Mouse (Mus musculus) monocyte, adult 2 months (primary cell): ENCODE measurements around the gene Pax3.

Experiments used
- DNase-seq, 2 experiments: peaks; one replicate each; pipeline ENCODE4 v3.0.0; 2022; ENCODE audit warnings: low spot score in 2 of 2, low read depth in 1 of 2

The Pax3 gene

GRCm38 (mm10) chr1:78196751-78197311, at the start of gene Pax3:
Gene Pax3 (minus strand): TSS chr1:78197134.
- DNase-seq: no peak

DNA sequence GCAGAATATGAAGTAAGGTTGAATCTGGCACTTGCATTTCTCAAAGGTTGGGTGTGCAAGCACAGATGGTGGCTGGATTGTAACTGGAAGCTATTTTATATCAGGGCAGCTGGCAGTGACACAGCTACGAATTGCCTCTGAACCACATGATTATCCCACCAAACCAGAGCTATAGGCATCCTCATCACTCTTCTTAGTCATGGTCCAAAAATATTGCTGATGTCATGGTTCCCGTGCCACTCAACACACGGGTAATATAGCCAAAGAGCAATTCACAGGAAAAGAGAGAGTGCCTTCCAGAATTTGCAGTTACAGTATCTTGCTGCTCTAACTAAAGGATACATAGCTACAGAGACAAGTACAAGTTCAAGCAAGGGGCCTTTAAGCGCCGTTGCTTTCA, 37.4 kb upstream of the Pax3 start:
- DNase-seq: no peak

GRCm38 (mm10) chr1:78231901-78232546, 35.1 kb upstream of the Pax3 start:
- no peak for DNase-seq

DNA sequence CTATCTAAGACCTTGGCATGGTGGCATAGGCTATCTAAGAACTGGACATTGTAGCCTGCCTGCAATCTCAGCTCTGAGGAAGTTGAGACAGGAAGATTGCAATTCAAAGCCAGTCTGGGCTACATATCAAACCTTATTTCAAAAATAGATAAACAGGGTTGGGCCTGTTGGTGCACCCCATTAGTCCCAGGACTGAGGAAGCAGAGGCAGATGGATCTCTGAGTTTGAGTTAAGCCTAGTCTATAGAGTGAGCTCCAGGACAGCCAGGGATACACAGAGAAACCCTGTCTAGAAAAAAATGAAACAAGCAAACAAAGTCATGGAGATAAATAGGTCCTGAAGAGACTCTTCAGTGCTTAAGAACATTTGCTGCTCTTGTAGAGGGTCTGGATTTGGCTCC, 32.9 kb upstream of the Pax3 start:
- DNase-seq: no peak

DNA sequence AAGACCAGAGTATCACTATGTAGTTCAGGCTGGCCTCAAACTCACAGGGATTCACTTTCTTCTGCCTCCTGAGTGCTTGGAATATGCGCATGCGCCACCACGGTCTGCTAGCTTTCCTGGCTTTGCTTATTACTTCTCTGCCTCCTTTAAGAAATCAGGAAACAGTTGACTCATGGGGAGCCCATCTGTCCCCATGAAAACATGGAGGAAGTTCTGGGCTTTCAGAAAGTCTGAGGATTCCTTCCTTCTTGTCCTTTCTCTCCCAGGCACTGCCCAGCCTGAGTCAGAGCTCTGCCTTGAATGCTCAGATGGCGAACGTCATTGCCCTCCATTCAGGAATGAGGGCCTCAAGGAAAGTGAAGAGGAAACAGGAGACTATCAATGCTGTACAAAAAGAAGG, 31.8 kb upstream of the Pax3 start:
- no peak for DNase-seq

- DNase-seq: no peak
These were observed 21.3 kb upstream of the Pax3 start for GRCm38 (mm10) chr1:78218057-78218780.

DNA sequence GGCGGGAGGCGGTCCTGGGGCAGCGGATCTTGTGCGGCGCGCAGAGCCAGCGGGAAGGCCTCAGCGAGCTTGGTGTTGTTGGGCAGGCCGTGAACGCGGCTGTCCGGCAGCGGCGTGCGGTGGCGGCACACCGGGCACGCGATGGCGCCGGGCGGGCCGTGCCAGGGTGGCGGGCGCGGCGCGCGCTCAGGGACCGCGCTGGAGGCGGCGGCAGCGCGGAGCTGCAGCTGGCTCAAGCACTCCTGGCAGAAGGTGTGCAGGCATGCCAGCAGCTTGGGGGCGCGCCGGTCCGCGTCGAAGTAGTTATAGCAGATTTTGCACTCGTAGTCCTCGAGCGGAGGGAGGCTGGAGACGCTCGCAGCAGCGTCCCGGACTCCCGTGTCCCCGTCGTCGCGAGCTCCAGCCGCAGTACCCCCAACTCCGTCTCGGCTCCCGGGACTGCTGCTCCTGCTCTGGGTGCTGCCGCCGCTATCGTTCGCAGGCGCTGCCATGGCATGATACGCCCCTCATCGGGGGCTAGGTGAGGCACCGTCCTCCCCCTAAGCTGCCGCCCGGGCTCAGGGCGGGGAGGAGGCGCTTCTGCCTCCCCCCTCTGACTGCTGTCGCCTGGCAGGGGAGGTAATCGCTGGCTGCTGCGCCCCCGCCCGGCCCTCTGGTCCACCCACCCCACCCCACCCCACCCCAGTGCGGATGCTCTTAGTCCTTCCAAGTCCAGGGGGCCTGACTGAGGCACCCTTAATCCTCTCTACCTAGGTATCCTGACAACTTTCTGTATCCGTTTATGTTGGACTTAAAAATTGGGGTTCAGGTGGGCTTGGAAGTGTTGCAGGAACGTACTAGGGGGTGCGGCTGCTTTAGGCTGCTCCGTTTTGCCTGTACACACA, 20.5 kb upstream of the Pax3 start:
- DNase-seq: no peak

- no peak for DNase-seq
These were observed 19.7 kb upstream of the Pax3 start for GRCm38 (mm10) chr1:78216509-78217141.

DNA sequence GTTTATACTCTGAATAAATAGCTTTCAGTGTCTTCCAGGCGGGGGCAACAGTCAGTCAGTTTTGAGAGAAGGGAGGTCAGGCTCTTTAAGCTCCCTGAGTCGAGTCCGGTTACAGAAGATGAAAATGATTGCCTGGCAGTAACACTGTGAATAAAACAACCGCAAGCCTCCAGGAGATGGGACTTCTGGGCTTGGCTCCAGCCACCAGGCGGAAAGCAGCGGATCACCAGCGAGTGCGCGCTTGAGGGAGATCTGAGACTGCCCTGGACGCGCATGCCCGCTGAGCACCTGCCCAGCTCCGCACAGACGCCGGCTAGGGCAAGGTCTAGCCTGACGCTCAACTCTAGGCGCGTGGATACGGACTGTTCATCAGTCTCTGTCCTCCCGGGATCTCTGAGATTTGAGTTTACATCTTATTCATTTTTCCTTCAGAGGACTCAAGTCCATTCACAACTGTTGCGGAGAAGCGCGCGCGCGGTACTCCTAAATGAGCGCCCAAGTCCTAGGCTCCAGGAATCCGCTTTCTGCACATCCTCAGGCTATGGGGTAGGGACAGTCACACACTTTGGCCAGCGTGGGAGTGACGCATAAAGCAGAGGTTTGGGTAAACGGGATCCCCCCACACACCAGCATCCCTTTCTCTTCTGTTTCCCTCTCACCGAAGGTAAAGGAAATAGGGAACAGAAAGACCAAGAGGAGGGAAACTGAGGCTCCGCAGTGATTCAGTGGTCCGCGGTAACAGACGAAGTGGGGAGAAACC, 19.0 kb upstream of the Pax3 start:
- no peak for DNase-seq

DNA sequence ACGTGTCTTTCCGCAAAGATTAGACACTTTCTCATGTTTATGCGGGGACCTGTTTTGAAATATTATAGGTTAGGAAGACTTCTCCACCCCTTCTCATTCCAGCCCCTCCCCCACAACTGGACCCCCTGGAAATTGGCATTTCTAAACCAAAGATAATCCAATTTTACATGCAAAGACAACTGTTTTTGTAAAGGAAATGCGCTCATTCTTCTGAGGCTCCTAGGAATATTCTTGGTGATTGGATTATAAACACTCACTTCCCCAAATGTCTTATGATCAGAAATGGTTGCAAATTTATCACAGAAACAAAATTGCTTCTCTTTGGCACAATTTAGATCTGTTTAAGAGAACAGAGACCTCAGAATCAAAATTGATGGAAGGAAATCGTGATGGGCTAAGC, 14.1 kb upstream of the Pax3 start:
- no peak for DNase-seq

GRCm38 (mm10) chr1:78210568-78210967, 13.6 kb upstream of the Pax3 start:
- DNase-seq: no peak

DNA sequence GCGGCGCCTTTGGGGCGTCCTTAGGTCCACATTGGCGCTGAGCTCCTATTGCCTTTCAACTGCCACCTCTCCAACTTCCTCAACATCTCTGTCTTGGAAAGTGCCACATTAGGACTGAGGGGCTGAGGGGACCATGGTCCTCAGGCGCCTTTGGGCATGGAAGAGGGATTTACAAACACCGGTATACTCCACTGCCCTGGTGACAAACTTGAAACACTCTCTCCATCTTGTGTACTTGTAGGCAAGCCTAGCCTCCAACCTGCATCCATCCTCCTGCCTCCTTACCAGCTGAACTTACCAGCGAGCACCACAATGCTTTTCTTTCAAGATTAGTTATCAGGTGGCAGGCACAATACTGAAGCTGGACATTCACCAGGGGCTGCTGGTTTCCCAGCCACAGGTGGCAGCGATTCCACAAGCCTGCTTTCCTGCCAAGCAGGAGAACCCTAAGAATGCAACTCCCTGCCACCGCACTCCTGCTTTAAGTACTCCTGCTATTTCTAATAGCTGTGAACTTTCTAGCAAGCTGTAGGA, 11.4 kb upstream of the Pax3 start:
- no peak for DNase-seq

DNA sequence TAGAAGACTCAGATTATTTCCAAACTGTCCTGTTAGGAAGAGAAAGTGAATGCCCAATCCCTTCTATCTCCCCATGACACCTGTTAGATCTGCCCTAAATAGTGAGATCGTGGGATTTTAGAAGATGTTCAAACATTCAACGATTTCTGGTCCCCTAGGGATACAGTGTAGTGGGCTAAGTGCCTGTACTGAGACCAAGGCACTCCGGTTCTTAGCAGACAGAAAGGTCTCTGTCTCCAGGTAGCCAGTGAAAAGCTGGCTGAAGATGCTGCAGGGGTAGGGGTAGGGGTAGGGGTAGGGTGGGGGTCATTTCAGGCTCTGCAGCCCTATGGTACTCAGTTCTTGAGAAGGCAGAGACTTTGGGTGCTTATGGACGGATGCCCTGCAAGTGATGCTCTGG, 7.4 kb upstream of the Pax3 start:
- no peak for DNase-seq

DNA sequence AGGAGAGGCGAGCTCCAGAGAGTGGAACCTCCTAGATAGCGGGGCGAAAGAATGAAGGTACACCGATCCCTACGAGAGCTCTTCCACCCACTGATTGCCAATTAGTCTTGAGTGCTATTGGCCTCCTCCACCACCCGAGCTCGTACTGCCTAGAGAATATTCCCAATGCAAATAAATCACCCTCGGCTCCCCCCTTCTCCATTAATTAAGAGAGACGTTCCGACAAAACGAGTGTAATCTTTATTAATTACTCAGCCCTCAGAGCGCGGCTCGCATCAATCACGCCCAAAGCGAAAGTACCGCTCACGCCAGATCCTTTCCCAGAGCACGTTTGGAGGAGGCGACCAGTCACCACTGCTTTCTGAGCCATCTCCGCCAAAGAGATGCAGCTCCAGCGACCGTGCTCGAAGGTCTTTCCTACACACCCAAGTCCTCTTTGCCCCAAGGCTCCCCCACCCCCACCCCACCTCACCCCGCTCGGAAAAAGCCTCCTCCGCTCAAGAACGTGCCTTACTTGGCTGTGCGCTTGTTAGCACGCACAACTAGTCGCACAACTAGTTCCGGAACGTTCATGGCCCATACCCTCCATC, 6.8 kb upstream of the Pax3 start:
- no peak for DNase-seq

GRCm38 (mm10) chr1:78203086-78203614, 6.2 kb upstream of the Pax3 start:
- no peak for DNase-seq

DNA sequence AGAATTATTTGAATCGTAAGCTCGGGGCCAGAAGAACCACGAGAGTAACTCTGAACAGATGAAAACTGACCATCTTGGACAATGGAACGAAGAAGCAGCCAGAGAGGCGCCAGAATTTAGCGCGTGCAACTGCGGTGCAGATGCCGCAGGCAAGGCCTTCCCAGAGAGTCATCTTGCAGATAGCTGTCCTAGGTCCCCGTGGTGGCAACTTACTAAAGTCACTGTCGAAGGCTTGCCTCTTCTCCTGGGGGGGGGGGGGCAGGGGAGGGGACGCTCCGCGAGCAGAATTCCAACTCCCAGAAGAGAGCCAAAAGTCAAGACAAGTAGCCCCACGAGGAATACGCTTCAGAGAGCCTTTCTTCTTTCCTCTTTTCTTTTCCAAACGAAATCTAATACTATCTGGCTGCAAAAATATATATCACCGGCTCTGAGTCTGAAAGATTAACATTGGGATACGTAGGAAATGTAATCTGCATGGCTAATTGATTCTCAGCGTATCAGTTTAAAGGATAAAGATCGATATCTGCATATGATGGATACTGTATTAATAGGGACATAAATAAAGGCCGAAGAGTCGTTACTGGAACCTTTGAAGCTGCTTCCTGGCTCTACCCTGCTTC, 5.6 kb upstream of the Pax3 start:
- DNase-seq: no peak

GRCm38 (mm10) chr1:78201251-78202010, 4.5 kb upstream of the Pax3 start:
- DNase-seq: no peak

DNA sequence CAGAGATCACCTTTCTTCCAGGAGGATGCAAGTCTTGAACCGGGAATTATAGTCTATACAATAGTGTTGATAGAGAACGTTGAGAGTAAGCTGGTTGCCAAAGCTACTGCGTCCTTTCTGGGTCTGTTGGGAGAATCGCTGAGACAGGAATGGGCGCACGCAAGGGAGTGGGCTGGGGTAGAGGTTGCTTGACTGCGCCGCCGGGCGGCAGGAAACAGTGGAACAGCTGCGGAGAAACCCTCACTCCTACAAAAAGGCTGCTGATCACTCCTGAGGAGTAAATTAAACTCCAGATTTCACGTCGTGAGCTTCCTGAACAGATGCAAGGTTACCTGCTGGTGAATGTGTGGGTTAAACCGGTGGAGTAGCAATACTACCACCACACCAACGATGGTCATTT, 3.3 kb upstream of the Pax3 start:
- no peak for DNase-seq
